Mouse (Mus musculus) small intestine, adult 10 weeks (tissue): ENCODE results near the gene Dstn. TPM values are rescaled to one million over a fixed set of nuclear protein-coding genes. Genes with fewer than 3 reads are reported as not detected.

Experiments
- polyA plus RNA-seq: library from polyadenylated mRNA; stranded (reverse); fragments of 350-450 nt; fragmentation: Illumina TruSeq; extraction: RNeasy Lipid Tissue Mini Kit (QIAGEN cat#74804); gene quantifications from one replicate; pipeline ENCODE4 v1.2.3, GENCODE M21; 2014; ENCODE audit warnings: low replicate concordance

The Dstn gene
- 3,465 TPM for polyA plus RNA-seq

DNA sequence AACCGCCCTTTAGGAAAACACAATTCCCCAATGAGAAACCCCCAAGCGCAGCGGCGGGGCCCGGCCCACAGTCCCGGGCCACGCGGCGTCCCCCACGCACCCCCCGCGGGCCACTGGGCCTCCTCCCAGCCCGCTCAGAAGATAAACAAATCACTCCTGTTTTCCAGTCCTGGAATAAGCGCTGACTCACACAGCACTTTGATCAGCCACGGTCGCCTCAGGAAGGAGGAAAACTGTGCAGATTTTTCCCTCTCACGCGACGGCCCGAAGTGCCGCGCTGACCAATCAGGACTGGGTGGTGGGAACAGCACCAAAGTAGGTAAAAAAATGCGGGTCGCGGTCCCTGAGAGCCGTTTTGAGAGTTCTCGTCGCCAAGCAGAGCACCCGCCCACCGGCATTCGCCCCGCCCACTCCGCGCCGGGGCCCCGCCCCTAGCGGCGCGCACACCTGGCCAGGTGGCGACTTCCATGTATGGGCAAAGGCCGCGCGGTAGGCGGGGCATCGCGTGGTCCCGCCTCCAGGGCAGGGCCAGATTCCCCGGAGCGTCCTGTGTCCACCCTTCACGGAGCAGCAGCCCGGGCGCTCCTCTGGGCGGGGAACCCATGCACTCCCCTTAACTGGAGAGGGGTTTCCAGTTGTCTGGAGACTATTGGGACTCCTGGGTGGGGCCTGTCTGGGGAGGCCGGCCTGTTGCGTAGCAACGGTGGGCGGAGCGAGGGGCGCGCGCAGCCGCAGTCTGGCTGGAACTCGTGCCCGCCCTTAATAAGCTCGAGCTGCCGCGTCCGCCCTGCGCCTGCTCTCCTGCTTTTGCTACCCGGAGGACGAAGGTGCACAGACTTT is at the start of gene Dstn:
TSS of gene Dstn (plus strand) at position 561 of the 840 bp plus-strand sequence.

Other genes with a start within 250 kb of the Dstn start
- 1.3 TPM for gene Bfsp1, start 52.1 kb upstream of the Dstn start, polyA plus RNA-seq
- 160 TPM for gene Rrbp1, start 95.9 kb downstream of the Dstn start, polyA plus RNA-seq
- not detected for gene Banf2, start 117.7 kb downstream of the Dstn start, polyA plus RNA-seq